Mouse (Mus musculus) midbrain, postnatal 0 days (tissue): Measurements from ENCODE around the gene Fbxo40. TPM values are rescaled to one million over a fixed set of nuclear protein-coding genes. Genes with fewer than 3 reads are reported as not detected.

Experiments
- ATAC-seq: fragments of 200-750 bp; cut with Nextera tagmentation; 2 replicates; pipeline ENCODE4 v1.8.0; 2017; ENCODE audit warnings: moderate number of reproducible peaks, mild to moderate bottlenecking, moderate TSS enrichment, moderate library complexity; ENCODE audit not compliant: low FRiP score
- DNase-seq: peaks from one replicate; pipeline ENCODE4 v3.0.0-alpha.2; 2015; ENCODE audit warnings: low spot score
- H3K27ac ChIP-seq: fragments of 300-500 bp; sonication (generic); 2 replicates; pipeline ENCODE4 v1.5.1; 2014; ENCODE audit warnings: low read depth, mild to moderate bottlenecking, low read length, mixed read lengths
- H3K27me3 ChIP-seq: fragments of 300-500 bp; sonication (generic); 2 replicates; pipeline ENCODE4 v1.6.1; 2014; ENCODE audit warnings: low read length, control low read depth, mixed read lengths; ENCODE audit not compliant: insufficient read depth
- H3K36me3 ChIP-seq: fragments of 300-500 bp; sonication (generic); 2 replicates; pipeline ENCODE4 v1.6.1; 2014; ENCODE audit warnings: low read length, control low read depth, mixed read lengths; ENCODE audit not compliant: insufficient read depth
- H3K4me1 ChIP-seq: fragments of 300-500 bp; sonication (generic); 2 replicates; pipeline ENCODE4 v1.6.1; 2014; ENCODE audit warnings: mild to moderate bottlenecking, control low read depth, antibody characterized with exemption, low read length, mixed read lengths; ENCODE audit not compliant: insufficient read depth
- H3K4me2 ChIP-seq: fragments of 300-500 bp; sonication (generic); 2 replicates; pipeline ENCODE4 v1.6.1; 2014; ENCODE audit warnings: low read depth, mild to moderate bottlenecking, low read length, mixed read lengths; ENCODE audit not compliant: poor library complexity, severe bottlenecking
- H3K4me3 ChIP-seq: fragments of 300-500 bp; sonication (generic); 2 replicates; pipeline ENCODE4 v1.5.1; 2014; ENCODE audit warnings: low read depth, mild to moderate bottlenecking, low read length, moderate library complexity
- H3K9ac ChIP-seq: fragments of 300-500 bp; sonication (generic); replicated peaks from 2 replicates; pipeline ENCODE4 v1.6.1; 2014; ENCODE audit warnings: mild to moderate bottlenecking, low read length, moderate library complexity, mixed read lengths; ENCODE audit not compliant: poor library complexity, severe bottlenecking
- H3K9me3 ChIP-seq: fragments of 300-500 bp; sonication (generic); 2 replicates; pipeline ENCODE4 v1.6.1; 2016; ENCODE audit warnings: low read length, control low read depth
- CTCF ChIP-seq: IDR thresholded peaks from 2 replicates; pipeline ENCODE4 v1.5.1; 2016; ENCODE audit warnings: antibody characterized with exemption, mild to moderate bottlenecking
- WGBS: fragments of 180-500 bp; shearing (Covaris S2); extraction: QIAGEN DNeasy Blood & Tissue Kit; methylation state at CpG from one replicate; pipeline ENCODE4 v1.1.7; 2014; 5-methylcytosine and 5-hydroxymethylcytosine counted together
- polyA plus RNA-seq: library from polyadenylated mRNA; unstranded; fragments of >200 nt; fragmentation: Nextera tagmentation; extraction: Ambion mirVana; gene quantifications from 2 replicates; pipeline ENCODE4 v1.2.1, GENCODE M21; 2015
- total RNA-seq: library from RNA; depleted of rRNA; stranded (reverse); fragments of >200 nt; gene quantifications from 2 replicates; pipeline ENCODE4 v1.2.3, GENCODE M21; 2014

The Fbxo40 gene
- total and polyA plus RNA-seq, 2 experiments from 2014 or later, result 0.44 TPM; not detected in 1

DNA sequence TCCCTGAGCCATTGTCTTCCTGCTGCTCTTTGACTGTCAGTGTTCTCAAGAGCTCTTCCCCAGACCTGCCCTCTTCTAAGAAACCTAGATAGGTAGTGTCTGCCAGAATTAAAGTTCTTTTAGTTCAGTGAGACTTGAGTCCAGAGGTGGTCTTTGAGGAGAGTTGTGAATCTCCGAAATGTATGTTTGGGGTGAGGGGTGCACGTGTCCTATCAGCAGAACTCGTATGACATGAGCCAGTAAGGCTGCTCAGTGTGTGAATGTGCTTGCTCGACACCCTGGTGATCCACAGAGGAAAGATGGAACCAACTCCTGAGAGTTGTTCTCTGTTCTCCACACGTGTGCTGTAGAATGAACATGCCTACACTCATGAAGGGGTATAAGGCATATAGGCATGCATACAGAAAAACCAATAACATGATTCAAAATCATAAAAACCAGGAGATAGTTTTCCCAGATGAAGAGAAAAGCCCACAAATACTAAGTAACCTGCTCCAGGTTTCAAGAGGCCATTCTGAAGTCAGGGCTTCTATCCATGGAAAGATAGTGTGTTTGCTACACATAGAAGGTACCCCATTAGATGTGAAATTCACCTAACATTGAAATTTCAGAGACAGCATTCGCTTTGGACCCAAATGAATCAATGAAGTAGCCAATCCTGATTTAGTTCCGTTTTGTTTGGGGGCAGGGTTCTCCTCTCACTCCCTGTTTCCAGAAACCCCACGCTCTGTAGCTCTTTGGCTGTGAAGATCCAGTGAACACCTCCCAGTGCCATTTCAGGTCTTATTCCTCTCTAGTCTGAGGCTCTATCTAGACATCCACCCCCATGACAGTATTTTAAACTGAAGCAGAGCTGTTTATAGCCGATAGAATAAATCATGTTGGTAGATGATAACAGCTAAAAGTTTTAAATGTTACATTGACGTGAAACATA, 63.5 kb downstream of the Fbxo40 start:
- Histone ChIP-seq H3K4me2 (no peak overlapping the region), H3K9me3 (no peaks in the 10 kb centered on the region), H3K4me3 (no peak overlapping the region), H3K36me3 (peaks cover 72% of the 10 kb centered on the region), H3K9ac (no peak overlapping the region), H3K4me1 (no peaks in the 10 kb centered on the region), H3K27me3 (no peaks in the 10 kb centered on the region), H3K27ac (no peak overlapping the region)
- ATAC-seq, result no peak
- TF ChIP-seq CTCF, result no peak
- WGBS, result 92% methylated on average over 10 of the region's 10 CpGs
- DNase-seq, result no peak

DNA sequence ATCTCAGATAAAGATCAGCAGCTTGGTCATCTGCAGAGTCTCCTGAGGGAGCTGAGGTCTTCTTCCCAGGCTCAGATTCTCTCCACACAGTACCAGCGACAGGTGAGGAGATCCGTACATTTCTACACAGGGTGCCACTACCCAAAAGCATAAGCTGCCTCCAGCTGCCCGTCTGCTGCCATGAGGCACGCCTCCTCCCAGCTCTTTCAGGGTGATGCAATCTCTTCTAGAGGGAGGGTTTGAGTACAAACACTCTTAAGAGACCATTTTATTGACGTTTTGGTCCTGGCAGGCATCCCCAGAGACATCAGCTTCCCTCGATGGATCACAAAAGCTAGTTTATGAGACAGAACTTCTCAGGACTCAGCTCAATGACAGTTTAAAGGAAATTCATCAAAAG, 64.5 kb downstream of the Fbxo40 start:
- Histone ChIP-seq H3K9me3 (no peaks in the 10 kb centered on the region), H3K9ac (no peak overlapping the region), H3K36me3 (peaks cover 65% of the 10 kb centered on the region), H3K27me3 (no peaks in the 10 kb centered on the region), H3K27ac (no peak overlapping the region), H3K4me1 (no peaks in the 10 kb centered on the region), H3K4me2 (no peak overlapping the region), H3K4me3 (no peak overlapping the region)
- 82% methylated on average over 6 of the region's 6 CpGs for WGBS
- ATAC-seq (no peak), DNase-seq (no peak)
- TF ChIP-seq CTCF, result no peak

GRCm38 (mm10) chr16:36925351-36925750, 64.9 kb downstream of the Fbxo40 start:
- no peak for TF ChIP-seq CTCF
- WGBS, result 92% methylated on average over 6 of the region's 6 CpGs
- Histone ChIP-seq H3K9ac (no peak overlapping the region), H3K27me3 (no peaks in the 10 kb centered on the region), H3K36me3 (peaks cover 61% of the 10 kb centered on the region), H3K27ac (no peak overlapping the region), H3K4me1 (no peaks in the 10 kb centered on the region), H3K4me2 (no peak overlapping the region), H3K9me3 (no peaks in the 10 kb centered on the region), H3K4me3 (no peak overlapping the region)
- ATAC-seq (no peak), DNase-seq (no peak)

DNA sequence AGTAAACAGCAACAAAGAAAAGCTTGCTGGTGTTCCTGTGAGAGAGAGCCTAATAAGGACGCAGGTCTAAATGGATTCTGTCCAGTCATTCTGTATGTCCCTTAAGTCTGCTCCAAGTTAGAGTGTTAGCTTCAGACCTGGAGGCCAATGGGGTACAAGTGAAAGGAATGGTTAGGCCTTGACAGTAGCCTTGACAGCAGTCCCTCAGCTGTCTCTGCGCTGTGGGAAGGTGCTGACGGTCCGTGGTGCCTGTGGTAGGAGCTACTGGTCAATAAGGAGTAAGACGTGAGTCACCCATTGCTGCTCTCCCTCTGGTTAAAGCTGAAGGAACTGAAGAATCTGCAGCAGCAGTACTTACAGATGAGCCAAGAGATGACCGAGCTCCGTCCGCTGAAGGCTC, 66.0 kb downstream of the Fbxo40 start:
- Histone ChIP-seq H3K4me3 (no peak overlapping the region), H3K9me3 (no peaks in the 10 kb centered on the region), H3K4me2 (no peak overlapping the region), H3K27ac (no peak overlapping the region), H3K4me1 (no peaks in the 10 kb centered on the region), H3K9ac (no peak overlapping the region), H3K27me3 (no peaks in the 10 kb centered on the region), H3K36me3 (peaks cover 61% of the 10 kb centered on the region)
- no peak for TF ChIP-seq CTCF
- DNase-seq (no peak), ATAC-seq (no peak)
- 97% methylated on average over 8 of the region's 8 CpGs for WGBS

DNA sequence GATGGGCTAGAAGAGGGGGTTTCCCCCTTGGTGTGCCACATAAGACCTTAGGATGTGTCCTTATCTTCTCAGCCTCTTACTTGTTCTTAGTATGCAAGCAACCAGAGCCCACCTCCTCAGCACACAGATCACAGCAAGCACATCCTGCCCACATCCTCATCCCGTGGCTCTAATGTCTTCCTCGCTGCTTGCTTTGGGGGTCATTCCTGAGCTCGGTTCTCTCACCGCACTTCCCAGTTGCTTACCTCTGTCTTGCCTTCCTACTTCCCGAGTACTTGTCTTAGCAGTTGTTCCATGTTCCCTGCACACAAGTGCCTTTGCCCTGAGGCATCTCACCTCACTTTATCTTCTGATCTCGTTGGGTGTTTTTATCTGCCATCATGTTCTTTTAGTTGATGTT, 68.3 kb downstream of the Fbxo40 start:
- H3K4me2 ChIP-seq, result no peak overlapping the region
- no peak for TF ChIP-seq CTCF
- no peaks in the 10 kb centered on the region for H3K9me3 ChIP-seq
- no peak overlapping the region for H3K27ac ChIP-seq
- no peak for DNase-seq
- no peaks in the 10 kb centered on the region for H3K4me1 ChIP-seq
- no peaks in the 10 kb centered on the region for H3K27me3 ChIP-seq
- no peak overlapping the region for H3K9ac ChIP-seq
- no peak for ATAC-seq
- no peak overlapping the region for H3K4me3 ChIP-seq
- 89% methylated on average over 6 of the region's 6 CpGs for WGBS
- peaks cover 55% of the 10 kb centered on the region for H3K36me3 ChIP-seq

- WGBS, result 92% methylated on average over 8 of the region's 8 CpGs
- Histone ChIP-seq H3K9ac (no peak overlapping the region), H3K4me2 (no peak overlapping the region), H3K27me3 (no peaks in the 10 kb centered on the region), H3K27ac (no peak overlapping the region), H3K9me3 (no peaks in the 10 kb centered on the region), H3K4me1 (no peaks in the 10 kb centered on the region), H3K36me3 (peaks cover 47% of the 10 kb centered on the region), H3K4me3 (no peak overlapping the region)
- TF ChIP-seq CTCF, result no peak
- DNase-seq, result no peak
- no peak for ATAC-seq
Measured at GRCm38 (mm10) chr16:36921067-36921613, 69.1 kb downstream of the Fbxo40 start.
